Mouse (Mus musculus) small intestine, adult 2 months (tissue): Measurements from ENCODE around the gene 2900011O08Rik. TPM values are rescaled to one million over a fixed set of nuclear protein-coding genes. Genes with fewer than 3 reads are reported as not detected.
"Not testable (repeated sequence)": the region's sequence is repeated elsewhere in the genome, so short reads cannot be mapped to it uniquely, and the experiment has no call there.

Source experiments
- H3K27ac ChIP-seq: fragments of 200-500 bp; 2 replicates; pipeline ENCODE4 v1.5.1; 2012; ENCODE audit warnings: low read depth, low read length, control low read depth, inconsistent platforms; ENCODE audit not compliant: insufficient read depth
- H3K27me3 ChIP-seq: fragments of 200-500 bp; 2 replicates; pipeline ENCODE4 v1.6.1; 2012; ENCODE audit warnings: mild to moderate bottlenecking, moderate library complexity, low read length, inconsistent platforms; ENCODE audit not compliant: control insufficient read depth, insufficient read depth
- H3K36me3 ChIP-seq: fragments of 200-500 bp; 2 replicates; pipeline ENCODE4 v1.6.1; 2012; ENCODE audit warnings: mild to moderate bottlenecking, low read length, control low read depth, inconsistent platforms; ENCODE audit not compliant: control insufficient read depth, insufficient read depth
- H3K4me1 ChIP-seq: fragments of 200-500 bp; 2 replicates; pipeline ENCODE4 v1.6.1; 2012; ENCODE audit warnings: low read length, inconsistent platforms, mixed read lengths; ENCODE audit not compliant: control insufficient read depth, insufficient read depth, insufficient read length
- H3K4me3 ChIP-seq: fragments of 200-500 bp; 2 replicates; pipeline ENCODE4 v1.5.1; 2012; ENCODE audit warnings: low read depth, mild to moderate bottlenecking, control low read depth, inconsistent platforms, low read length, moderate library complexity
- CTCF ChIP-seq: fragments of 200-500 bp; IDR thresholded peaks from 2 replicates; pipeline ENCODE4 v1.5.1; 2012; ENCODE audit warnings: low read depth, mild to moderate bottlenecking, control low read depth, inconsistent platforms, low read length, moderate library complexity, mixed read lengths; ENCODE audit not compliant: insufficient replicate concordance, insufficient read length; ENCODE audit errors: extremely low read depth
- POLR2A ChIP-seq: fragments of 200-500 bp; IDR thresholded peaks from 2 replicates; pipeline ENCODE4 v1.6.1; 2012; ENCODE audit warnings: low read depth, mild to moderate bottlenecking, control low read depth, inconsistent platforms, low read length, moderate library complexity
- WGBS: fragments of 180-500 bp; shearing (Covaris S2); methylation state at CpG from one replicate; pipeline ENCODE4 v1.1.7; 2018; 5-methylcytosine and 5-hydroxymethylcytosine counted together
- polyA plus RNA-seq: library from polyadenylated mRNA; depleted of rRNA; stranded (reverse); fragments of >200 nt; gene quantifications from 2 replicates; pipeline ENCODE4 v1.2.3, GENCODE M21; 2012

The 2900011O08Rik gene
- polyA plus RNA-seq, 1 experiment = 0.35 TPM

DNA sequence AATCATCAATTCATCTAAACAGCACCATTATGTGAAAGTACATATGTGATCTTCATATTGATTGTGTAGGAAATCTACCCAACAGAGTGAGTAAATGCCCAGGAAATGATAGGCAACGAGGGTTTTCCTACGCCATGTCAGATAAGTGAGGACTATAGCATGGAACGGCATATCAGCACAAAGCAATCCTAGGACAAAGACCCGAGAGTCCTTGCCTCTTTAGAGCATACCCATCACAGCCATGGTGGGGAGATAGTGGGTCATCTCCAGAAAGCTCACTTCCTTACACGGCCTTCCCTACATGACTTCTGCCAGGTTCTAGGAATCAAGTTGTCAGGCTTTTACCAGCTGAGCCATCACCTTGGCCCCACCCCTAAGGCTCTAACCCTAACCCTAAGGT, 73.5 kb downstream of the 2900011O08Rik start:
- Histone ChIP-seq H3K4me1 (peaks cover 6% of the 10 kb centered on the region; the same call in 1 of the 2 replicates), H3K27ac (peak overlapping the region; percentile 46; the same call in 1 of the 2 replicates), H3K4me3 (no peak overlapping the region), H3K27me3 (no peaks in the 10 kb centered on the region), H3K36me3 (no peaks in the 10 kb centered on the region)
- WGBS = 47% methylated on average over 5 of the region's 5 CpGs
- TF ChIP-seq CTCF (no peak), POLR2A (no peak)

DNA sequence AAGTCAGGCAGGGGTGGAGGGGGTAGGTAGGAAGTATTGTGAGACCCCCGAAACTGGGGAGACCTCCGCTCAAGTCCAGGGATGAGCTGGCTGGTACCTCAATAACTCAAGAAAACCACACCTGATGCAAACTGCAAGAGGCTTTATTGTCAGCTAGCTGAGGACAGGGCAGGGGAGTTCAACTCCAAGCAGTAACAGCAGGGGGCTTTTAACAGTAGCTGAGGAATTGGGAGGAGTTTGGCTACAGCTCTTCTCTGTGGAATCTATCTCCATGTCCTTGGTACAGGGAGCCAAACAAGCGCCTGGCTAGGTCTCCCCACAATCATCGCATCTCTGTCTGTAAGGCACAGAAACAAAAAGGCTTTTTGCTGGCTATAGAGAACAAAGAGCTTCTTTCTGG, 80.2 kb downstream of the 2900011O08Rik start:
- H3K4me1 ChIP-seq, H3K27ac ChIP-seq, H3K27me3 ChIP-seq, H3K4me3 ChIP-seq, H3K36me3 ChIP-seq: not testable (repeated sequence)
- WGBS = 89% methylated on average over 4 of the region's 4 CpGs

DNA sequence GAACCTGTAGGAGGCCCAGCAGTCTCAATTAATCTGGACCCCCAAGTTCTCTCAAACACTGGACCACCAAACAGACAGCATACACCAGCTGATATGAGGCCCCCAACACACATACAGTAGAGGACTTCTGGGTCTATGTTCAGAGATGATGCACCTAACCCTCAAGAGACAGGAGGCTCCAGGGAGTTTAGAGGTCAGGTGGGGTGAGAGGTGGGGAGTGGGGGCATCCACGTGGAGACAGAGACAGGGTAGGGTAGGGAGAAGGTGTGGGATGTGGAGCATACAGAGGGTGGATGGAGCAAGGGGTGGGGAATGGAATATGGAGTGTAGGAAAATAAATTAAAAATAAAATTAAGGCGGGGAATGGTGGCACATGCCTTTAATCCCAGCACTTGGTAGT, 82.3 kb downstream of the 2900011O08Rik start:
- H3K4me1 ChIP-seq, H3K36me3 ChIP-seq, H3K4me3 ChIP-seq, H3K27ac ChIP-seq, H3K27me3 ChIP-seq: not testable (repeated sequence)
- 70% methylated on average over 2 of the region's 2 CpGs for WGBS

DNA sequence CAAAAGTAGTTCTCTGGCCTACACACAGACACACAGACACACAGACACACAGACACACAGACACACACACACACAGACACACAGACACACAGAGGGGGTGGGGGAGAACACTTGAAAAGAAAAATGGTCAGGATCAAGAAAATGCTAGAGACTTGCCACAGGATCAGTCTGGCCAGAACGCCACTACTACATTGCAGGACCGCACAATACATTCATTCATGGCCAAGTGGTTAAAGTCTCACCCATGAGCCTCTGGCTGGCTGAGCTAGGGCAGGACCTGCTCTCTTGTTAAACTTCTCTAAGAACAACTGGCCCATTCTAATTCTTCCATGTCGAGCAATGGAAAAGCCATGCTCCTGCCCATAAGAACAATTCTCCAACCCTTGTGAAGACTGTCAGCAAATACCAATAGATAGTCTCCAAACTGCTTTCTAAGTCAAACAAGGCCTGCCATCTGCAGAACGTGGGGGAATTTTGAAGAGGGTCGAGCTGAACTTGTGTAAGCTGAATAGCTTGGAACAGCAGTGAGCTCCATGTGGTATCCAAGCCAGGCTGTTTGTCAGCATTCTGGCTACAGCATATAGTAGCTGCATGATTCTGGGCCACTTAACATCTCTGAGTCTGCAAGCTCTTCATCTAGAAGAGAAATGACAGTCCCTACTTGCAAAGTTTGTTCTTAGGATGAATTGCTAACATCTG, 84.2 kb downstream of the 2900011O08Rik start:
- no peak overlapping the region for H3K4me3 ChIP-seq

DNA sequence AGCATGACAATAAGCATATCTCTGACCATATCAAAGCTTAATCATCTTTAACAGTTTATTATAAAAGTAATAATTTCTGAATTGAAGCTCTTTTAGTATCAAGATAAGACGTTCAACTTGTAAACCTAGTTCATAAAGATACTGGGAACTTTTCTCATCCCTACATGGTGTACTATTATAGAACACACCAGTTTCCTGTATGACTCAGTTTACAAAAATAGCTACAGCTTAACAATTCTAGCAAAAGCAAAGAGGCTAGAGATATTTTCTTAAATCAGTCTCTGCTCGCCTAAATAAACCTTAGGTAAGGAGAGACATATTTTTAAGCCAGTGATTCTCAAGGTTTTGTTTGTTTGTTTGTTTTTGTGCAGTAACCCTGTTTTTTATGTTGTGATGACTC, 96.5 kb downstream of the 2900011O08Rik start:
- no peaks in the 10 kb centered on the region for H3K27me3 ChIP-seq
- no peak for TF ChIP-seq POLR2A
- TF ChIP-seq CTCF = no peak
- no peak overlapping the region for H3K4me3 ChIP-seq
- H3K27ac ChIP-seq = no peak overlapping the region
- no peaks in the 10 kb centered on the region for H3K36me3 ChIP-seq
- no peaks in the 10 kb centered on the region for H3K4me1 ChIP-seq
- WGBS = 71% methylated on average over 2 of the region's 2 CpGs

More for the DNA sequence above, 84.2 kb downstream of the 2900011O08Rik start:
- WGBS = 73% methylated on average over 5 of the region's 5 CpGs
- Histone ChIP-seq H3K4me1 (no peaks in the 10 kb centered on the region), H3K27me3 (no peaks in the 10 kb centered on the region), H3K36me3 (no peaks in the 10 kb centered on the region), H3K27ac (no peak overlapping the region)
- TF ChIP-seq POLR2A (no peak), CTCF (no peak)

DNA sequence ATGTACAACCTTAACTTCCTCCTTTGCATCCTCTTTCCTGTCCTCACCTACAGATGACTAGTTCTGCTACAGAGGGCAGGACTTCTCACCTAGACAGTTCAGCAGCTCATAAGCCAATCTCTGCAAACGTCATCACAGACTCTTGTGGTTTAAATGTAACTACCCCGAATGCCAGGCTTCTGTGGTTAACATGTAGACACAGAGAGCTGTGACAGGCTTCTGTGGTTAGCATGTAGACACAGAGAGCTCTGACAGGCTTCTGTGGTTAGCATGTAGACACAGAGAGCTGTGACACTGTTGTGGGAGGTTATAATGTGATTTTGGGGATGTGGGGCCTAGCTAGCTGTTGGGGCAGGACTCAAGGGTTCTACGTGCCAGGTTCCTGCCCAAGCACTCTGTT, 101.8 kb downstream of the 2900011O08Rik start:
- WGBS = 71% methylated on average over 3 of the region's 3 CpGs
- Histone ChIP-seq H3K27ac (no peak overlapping the region), H3K27me3 (no peaks in the 10 kb centered on the region), H3K4me1 (no peaks in the 10 kb centered on the region), H3K36me3 (no peaks in the 10 kb centered on the region), H3K4me3 (no peak overlapping the region)
- TF ChIP-seq POLR2A = no peak
- no peak for TF ChIP-seq CTCF

DNA sequence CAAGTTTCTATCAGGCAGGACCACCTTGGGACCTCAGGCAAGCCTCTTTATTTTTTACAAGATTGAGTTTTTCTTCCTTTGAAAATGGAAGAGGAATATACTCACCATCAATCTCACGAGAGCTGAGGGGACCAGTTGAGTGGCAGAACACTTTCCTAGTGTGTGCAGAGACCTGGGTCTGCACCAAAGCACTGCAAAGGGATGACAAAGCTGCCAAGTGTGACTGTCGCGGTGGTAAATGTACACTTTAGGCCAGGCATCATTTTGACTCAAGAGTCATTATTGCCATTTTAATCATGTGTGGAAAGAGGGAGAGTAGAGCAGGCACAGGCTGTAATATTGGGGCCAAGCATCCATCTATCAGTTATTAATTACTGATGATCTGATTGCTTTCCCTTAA, 102.9 kb downstream of the 2900011O08Rik start:
- Histone ChIP-seq H3K4me3 (no peak overlapping the region), H3K27me3 (no peaks in the 10 kb centered on the region), H3K36me3 (no peaks in the 10 kb centered on the region), H3K27ac (no peak overlapping the region), H3K4me1 (no peaks in the 10 kb centered on the region)
- 87% methylated on average over 3 of the region's 3 CpGs for WGBS
- TF ChIP-seq POLR2A (no peak), CTCF (no peak)

DNA sequence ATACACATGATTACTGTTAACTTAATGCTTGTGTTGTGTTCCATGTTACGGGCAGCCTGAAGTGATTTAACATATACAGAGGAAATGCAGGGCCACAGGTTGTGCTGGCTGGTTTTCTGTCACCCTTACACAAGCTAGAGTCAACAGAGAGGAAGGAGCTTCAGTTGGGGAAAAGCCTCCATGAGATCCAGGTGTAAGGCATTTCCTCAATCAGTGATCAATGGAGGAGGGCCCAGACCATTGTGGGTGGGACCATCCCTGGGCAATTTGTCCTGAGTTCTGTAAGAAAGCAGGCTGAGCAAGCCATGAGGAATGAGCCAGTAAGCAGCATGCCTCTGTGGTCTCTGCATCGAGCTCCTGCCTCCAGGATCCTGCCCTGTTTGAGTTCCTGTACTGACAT, 105.4 kb downstream of the 2900011O08Rik start:
- no peaks in the 10 kb centered on the region for H3K4me1 ChIP-seq
- no peak overlapping the region for H3K4me3 ChIP-seq
- no peak for TF ChIP-seq CTCF
- no peak for TF ChIP-seq POLR2A
- WGBS = 68% methylated on average over 2 of the region's 2 CpGs
- no peak overlapping the region for H3K27ac ChIP-seq
- no peaks in the 10 kb centered on the region for H3K36me3 ChIP-seq
- no peaks in the 10 kb centered on the region for H3K27me3 ChIP-seq
